Mouse (Mus musculus): ENCODE results near the gene Ier5. TPM values are rescaled to one million over a fixed set of nuclear protein-coding genes. Genes with fewer than 3 reads are reported as not detected.

Gene Ier5
- polyA plus RNA-seq, 1 experiment from 2014 or later = 1.6 TPM

DNA sequence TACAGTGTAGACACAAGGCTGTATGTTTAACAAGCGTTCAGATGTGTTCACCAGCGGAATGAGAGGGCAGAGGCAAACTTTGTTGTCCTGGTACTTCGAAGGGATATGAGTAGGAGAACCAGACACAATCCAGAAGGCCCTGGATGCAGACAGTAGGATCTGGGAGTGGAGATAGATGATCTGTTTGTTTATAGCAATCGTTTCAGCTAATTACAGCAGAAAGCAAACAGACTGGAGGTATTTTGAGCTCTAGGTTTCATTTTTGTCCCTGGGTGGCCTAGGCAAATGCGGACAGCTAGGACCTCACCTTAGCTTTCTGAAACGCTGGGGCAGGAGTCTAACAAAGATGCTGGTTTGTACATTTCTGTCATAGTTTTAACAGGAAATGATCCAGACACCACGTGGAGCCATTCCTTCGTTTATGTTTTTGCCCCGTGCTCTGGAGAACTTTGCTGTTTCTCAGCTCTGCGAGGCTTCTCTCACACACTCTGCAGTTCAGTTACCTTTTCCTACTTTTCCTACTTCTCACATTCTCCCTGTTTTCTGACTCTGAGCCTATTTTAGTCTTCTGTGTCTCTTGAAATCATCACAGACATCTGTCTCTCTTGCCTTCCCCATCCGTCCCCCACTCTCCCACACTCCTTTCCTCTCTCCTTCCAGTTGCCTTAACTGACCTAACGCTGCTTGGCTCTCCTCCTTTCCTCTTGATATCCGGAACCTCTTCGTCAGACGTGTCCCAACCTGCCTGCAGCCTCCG, 10.4 kb downstream of the Ier5 start:
- 52% methylated on average over 16 of the region's 16 CpGs for WGBS (ENCODE audit: insufficient replicate concordance)
- H3K4me3 ChIP-seq (replicated peaks) = no peak overlapping the region
- H3K9ac ChIP-seq = no peak overlapping the region
- H3K27me3 ChIP-seq = peaks cover 18% of the 10 kb centered on the region
- no peak overlapping the region for H3K4me2 ChIP-seq
- peaks cover 65% of the 10 kb centered on the region for H3K4me1 ChIP-seq (replicated peaks)
- no peaks in the 10 kb centered on the region for H3K9me3 ChIP-seq (replicated peaks)
- H3K36me3 ChIP-seq = no peaks in the 10 kb centered on the region
- ATAC-seq (ENCODE audit: low read depth) (no peak), DNase-seq (no peak)
- H3K27ac ChIP-seq = no peak overlapping the region

- Histone ChIP-seq H3K36me3 (no peaks in the 10 kb centered on the region), H3K27ac (no peak overlapping the region), H3K4me2 (no peak overlapping the region), H3K9me3 (replicated peaks) (no peaks in the 10 kb centered on the region), H3K4me3 (replicated peaks) (no peak overlapping the region), H3K27me3 (peaks cover 28% of the 10 kb centered on the region), H3K4me1 (replicated peaks) (peaks cover 70% of the 10 kb centered on the region), H3K9ac (no peak overlapping the region)
- no peak for ATAC-seq (ENCODE audit: low read depth)
- 65% methylated on average over 4 of the region's 4 CpGs for WGBS (ENCODE audit: insufficient replicate concordance)
- no peak for DNase-seq
These were observed 11.4 kb downstream of the Ier5 start for GRCm38 (mm10) chr1:155088046-155088445.

- no peaks in the 10 kb centered on the region for H3K36me3 ChIP-seq
- H3K9ac ChIP-seq = no peak overlapping the region
- H3K4me2 ChIP-seq = no peak overlapping the region
- WGBS (ENCODE audit: insufficient replicate concordance) = 5% methylated on average over 4 of the region's 4 CpGs
- H3K9me3 ChIP-seq (replicated peaks) = no peaks in the 10 kb centered on the region
- H3K4me1 ChIP-seq (replicated peaks) = peaks cover 72% of the 10 kb centered on the region
- ATAC-seq (ENCODE audit: low read depth) = no peak
- H3K27ac ChIP-seq = no peak overlapping the region
- peaks cover 39% of the 10 kb centered on the region for H3K27me3 ChIP-seq
- no peak for DNase-seq
- no peak overlapping the region for H3K4me3 ChIP-seq (replicated peaks)
These were observed 12.5 kb downstream of the Ier5 start for GRCm38 (mm10) chr1:155086893-155087292.

- H3K27me3 ChIP-seq = peaks cover 44% of the 10 kb centered on the region
- no peak overlapping the region for H3K9ac ChIP-seq
- H3K4me3 ChIP-seq (replicated peaks) = no peak overlapping the region
- DNase-seq (no peak), ATAC-seq (ENCODE audit: low read depth) (no peak)
- H3K36me3 ChIP-seq = no peaks in the 10 kb centered on the region
- no peaks in the 10 kb centered on the region for H3K9me3 ChIP-seq (replicated peaks)
- H3K27ac ChIP-seq = no peak overlapping the region; the same call in 1 of the 2 replicates
- H3K4me2 ChIP-seq = no peak overlapping the region
- H3K4me1 ChIP-seq (replicated peaks) = peaks cover 72% of the 10 kb centered on the region
- 28% methylated on average over 7 of the region's 7 CpGs for WGBS (ENCODE audit: insufficient replicate concordance)
These were observed 13.0 kb downstream of the Ier5 start for GRCm38 (mm10) chr1:155086416-155086815.

DNA sequence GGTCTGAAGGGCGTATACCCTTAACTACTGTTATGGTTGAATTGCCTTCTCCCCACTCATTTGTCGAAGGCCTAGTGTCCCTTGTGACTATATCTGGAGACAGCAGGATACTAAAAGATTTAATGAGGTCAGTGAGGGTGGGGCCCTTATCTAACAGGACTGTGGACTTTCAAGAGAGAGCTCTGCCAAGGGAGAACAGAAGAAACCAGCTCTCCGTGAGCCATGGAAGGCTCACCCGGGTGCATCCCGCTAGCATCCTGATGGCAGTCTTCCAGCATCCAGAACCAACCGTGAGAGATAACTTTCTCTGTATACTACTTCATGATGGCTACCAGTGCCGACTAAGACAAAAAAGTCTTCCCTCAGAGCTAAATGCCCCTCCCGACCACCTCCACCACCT, 14.6 kb downstream of the Ier5 start:
- Histone ChIP-seq H3K9ac (no peak overlapping the region), H3K9me3 (replicated peaks) (no peaks in the 10 kb centered on the region), H3K27me3 (peaks cover 49% of the 10 kb centered on the region), H3K4me3 (replicated peaks) (no peak overlapping the region), H3K27ac (no peak overlapping the region), H3K4me1 (replicated peaks) (peaks cover 68% of the 10 kb centered on the region), H3K36me3 (no peaks in the 10 kb centered on the region), H3K4me2 (no peak overlapping the region)
- DNase-seq = no peak
- no peak for ATAC-seq (ENCODE audit: low read depth)
- 38% methylated on average over 8 of the region's 8 CpGs for WGBS (ENCODE audit: insufficient replicate concordance)

- Histone ChIP-seq H3K9ac (peak overlapping the region; percentile 71), H3K36me3 (no peaks in the 10 kb centered on the region), H3K4me1 (replicated peaks) (peaks cover 57% of the 10 kb centered on the region), H3K27ac (peak overlapping the region; percentile 82), H3K9me3 (replicated peaks) (no peaks in the 10 kb centered on the region), H3K4me3 (replicated peaks) (peak overlapping the region; percentile 63), H3K4me2 (peak overlapping the region; percentile 89), H3K27me3 (peaks cover 44% of the 10 kb centered on the region)
- 3% methylated on average over 58 of the region's 77 CpGs for WGBS (ENCODE audit: insufficient replicate concordance)
- ATAC-seq (ENCODE audit: low read depth) (peak; percentile 88), DNase-seq (peak; percentile 71)
These were observed 15.9 kb downstream of the Ier5 start for GRCm38 (mm10) chr1:155083271-155084265.

GRCm38 (mm10) chr1:155082965-155083268, 16.5 kb downstream of the Ier5 start:
- peaks cover 54% of the 10 kb centered on the region for H3K4me1 ChIP-seq (replicated peaks)
- 0% methylated on average over 18 of the region's 18 CpGs for WGBS (ENCODE audit: insufficient replicate concordance)
- peaks cover 44% of the 10 kb centered on the region for H3K27me3 ChIP-seq
- H3K36me3 ChIP-seq = no peaks in the 10 kb centered on the region
- peak overlapping the region; percentile 71 for H3K9ac ChIP-seq
- no peaks in the 10 kb centered on the region for H3K9me3 ChIP-seq (replicated peaks)
- ATAC-seq (ENCODE audit: low read depth) = no peak
- peak overlapping the region; percentile 63 for H3K4me3 ChIP-seq (replicated peaks)
- peak overlapping the region; percentile 51 for H3K27ac ChIP-seq
- no peak for DNase-seq
- H3K4me2 ChIP-seq = peak overlapping the region; percentile 89

DNA sequence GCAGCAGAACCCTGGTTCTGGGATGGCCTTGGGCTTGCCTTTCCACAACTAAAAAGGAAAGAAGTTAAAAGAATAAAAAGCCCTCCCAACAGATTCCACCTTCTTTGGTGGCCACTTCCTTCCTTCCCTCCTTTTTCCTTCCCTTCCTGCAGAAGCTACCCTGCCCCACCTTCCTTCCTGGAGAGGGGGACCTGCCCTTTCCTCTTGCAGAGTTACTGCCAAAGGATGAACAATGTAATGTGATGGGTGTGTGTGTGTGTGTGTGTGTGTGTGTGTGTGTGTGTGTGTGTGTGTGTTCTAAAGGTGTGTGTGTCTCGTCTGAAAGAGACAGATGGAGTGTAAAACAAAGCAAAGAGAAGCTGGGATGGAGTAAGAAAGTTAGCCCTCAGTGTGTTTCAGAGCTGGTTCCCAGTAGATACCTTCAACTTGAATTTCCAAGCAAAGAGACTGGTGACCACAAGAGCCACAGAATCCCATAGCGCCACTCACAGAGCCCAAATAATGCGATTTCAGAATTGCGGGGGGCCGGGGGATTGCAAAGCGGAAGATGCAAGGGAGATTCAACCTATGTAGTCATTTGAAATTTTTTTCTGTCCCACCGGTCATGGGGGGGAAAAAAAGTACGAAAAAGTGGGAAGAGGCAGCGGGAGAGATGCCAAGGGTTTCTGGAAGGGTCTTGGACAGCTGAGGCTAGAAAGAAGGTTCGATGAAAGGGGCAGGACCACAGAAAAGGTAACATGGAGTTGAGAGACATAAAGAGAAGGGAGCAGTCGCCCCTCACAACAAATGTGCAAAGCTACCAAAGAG, 17.1 kb downstream of the Ier5 start:
- Histone ChIP-seq H3K27me3 (peaks cover 44% of the 10 kb centered on the region), H3K4me2 (peak overlapping the region; percentile 89), H3K9me3 (replicated peaks) (no peaks in the 10 kb centered on the region), H3K9ac (peak overlapping the region; percentile 71), H3K36me3 (no peaks in the 10 kb centered on the region), H3K4me3 (replicated peaks) (peak overlapping the region; percentile 63), H3K27ac (peak overlapping the region; percentile 51; the same call in 1 of the 2 replicates), H3K4me1 (replicated peaks) (peaks cover 54% of the 10 kb centered on the region)
- DNase-seq = no peak
- 15% methylated on average over 11 of the region's 11 CpGs for WGBS (ENCODE audit: insufficient replicate concordance)
- no peak for ATAC-seq (ENCODE audit: low read depth)

DNA sequence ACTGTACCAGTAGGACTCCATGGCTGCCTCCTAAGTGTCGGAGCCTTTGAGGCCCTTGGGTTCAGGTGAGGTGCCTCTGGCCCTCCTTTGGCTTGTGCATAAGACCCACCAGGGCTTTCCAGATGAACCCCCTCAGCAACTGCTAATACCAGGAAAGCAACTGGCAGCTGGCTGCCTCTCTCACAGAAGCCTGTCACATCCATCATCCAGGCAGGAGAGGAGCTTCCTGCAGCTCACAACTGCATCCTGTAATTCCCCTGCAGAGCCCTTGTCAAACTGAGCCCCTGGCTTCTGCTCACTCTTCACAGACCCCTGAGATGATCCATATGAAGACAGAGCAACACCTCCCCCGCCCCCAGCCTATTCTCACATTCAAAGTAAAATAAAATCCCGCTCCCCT, 21.8 kb downstream of the Ier5 start:
- Histone ChIP-seq H3K4me1 (replicated peaks) (peaks cover 38% of the 10 kb centered on the region), H3K27ac (no peak overlapping the region), H3K27me3 (peaks cover 32% of the 10 kb centered on the region), H3K36me3 (no peaks in the 10 kb centered on the region), H3K9ac (no peak overlapping the region), H3K9me3 (replicated peaks) (no peaks in the 10 kb centered on the region), H3K4me2 (no peak overlapping the region), H3K4me3 (replicated peaks) (no peak overlapping the region)
- WGBS (ENCODE audit: insufficient replicate concordance) = 48% methylated on average over 3 of the region's 3 CpGs
- DNase-seq (no peak), ATAC-seq (ENCODE audit: low read depth) (no peak)

DNA sequence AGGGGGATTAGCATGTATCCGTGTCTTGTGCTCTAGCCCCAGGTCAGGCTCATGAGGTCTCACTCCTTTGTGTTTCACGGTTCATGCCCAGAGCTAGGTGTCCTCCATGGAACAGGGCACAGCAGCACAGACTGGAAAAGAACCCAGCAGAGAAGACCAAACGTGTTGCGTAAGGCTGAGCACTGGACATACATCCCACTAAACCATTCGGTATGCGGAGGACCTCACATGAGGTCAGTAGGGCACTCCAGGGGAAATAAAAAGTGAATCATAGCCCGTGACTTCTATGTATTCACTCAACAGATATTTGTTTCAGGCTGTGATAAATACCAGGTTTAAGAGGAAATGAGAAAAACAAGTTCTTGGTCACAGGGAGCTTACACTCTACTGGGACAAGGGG, 23.6 kb downstream of the Ier5 start:
- ATAC-seq (ENCODE audit: low read depth) (0 out of 2 replicates have a peak, but pooled peaks have one; percentile 35), DNase-seq (no peak)
- Histone ChIP-seq H3K36me3 (no peaks in the 10 kb centered on the region), H3K27ac (no peak overlapping the region), H3K4me3 (replicated peaks) (no peak overlapping the region), H3K4me2 (no peak overlapping the region), H3K9ac (no peak overlapping the region), H3K9me3 (replicated peaks) (no peaks in the 10 kb centered on the region), H3K27me3 (peaks cover 14% of the 10 kb centered on the region; the same call in 1 of the 2 replicates), H3K4me1 (replicated peaks) (peaks cover 38% of the 10 kb centered on the region)
- WGBS (ENCODE audit: insufficient replicate concordance) = 64% methylated on average over 7 of the region's 7 CpGs

DNA sequence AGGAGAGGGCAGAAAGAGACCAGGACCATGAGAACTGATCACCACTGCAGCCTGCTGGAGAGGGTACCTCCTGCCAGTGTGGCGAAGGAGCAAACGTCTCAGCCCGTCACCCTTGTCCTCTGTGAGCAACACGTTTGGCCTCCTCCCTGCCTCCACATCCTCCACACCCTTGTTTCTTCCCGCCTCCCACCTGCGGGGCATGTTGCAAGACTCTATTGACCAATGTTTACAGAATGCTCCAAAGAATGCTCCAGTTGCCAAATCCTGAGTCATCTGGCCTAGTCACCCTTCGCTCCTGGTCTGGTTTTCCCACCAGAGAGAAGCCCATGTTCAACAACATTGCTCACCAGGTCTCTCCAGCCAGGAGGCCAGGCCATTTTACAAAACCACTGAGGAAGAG, 24.6 kb downstream of the Ier5 start:
- 43% methylated on average over 7 of the region's 7 CpGs for WGBS (ENCODE audit: insufficient replicate concordance)
- H3K4me3 ChIP-seq (replicated peaks) = no peak overlapping the region
- peaks cover 38% of the 10 kb centered on the region for H3K4me1 ChIP-seq (replicated peaks)
- peak overlapping the region; percentile 21; the same call in 1 of the 2 replicates for H3K27ac ChIP-seq
- DNase-seq (no peak), ATAC-seq (ENCODE audit: low read depth) (no peak)
- H3K4me2 ChIP-seq = no peak overlapping the region
- no peaks in the 10 kb centered on the region for H3K9me3 ChIP-seq (replicated peaks)
- H3K27me3 ChIP-seq = peaks cover 14% of the 10 kb centered on the region; the same call in 1 of the 2 replicates
- no peaks in the 10 kb centered on the region for H3K36me3 ChIP-seq
- H3K9ac ChIP-seq = no peak overlapping the region

Measured in liver, embryonic 13.5 days (tissue).